Mouse (Mus musculus) c-Kit-positive CD71-positive TER-119-positive erythroid progenitor cells, embryonic 14.5 days (primary cell): ENCODE data around the gene Ppp1r13l.

Source experiments
- DNase-seq: peaks from one replicate; pipeline ENCODE4 v3.0.0-alpha.2; 2013; ENCODE audit warnings: low spot score

Ppp1r13l gene

GRCm38 (mm10) chr7:19368380-19368779, 8.8 kb downstream of the Ppp1r13l start:
- no peak for DNase-seq

- no peak for DNase-seq
These were observed 10.4 kb downstream of the Ppp1r13l start for GRCm38 (mm10) chr7:19369823-19370425.

GRCm38 (mm10) chr7:19373367-19373766, 13.8 kb downstream of the Ppp1r13l start:
- DNase-seq: no peak

- DNase-seq: no peak
These were observed 15.8 kb downstream of the Ppp1r13l start for GRCm38 (mm10) chr7:19375368-19375767.

GRCm38 (mm10) chr7:19376019-19376418, 16.5 kb downstream of the Ppp1r13l start:
- no peak for DNase-seq

GRCm38 (mm10) chr7:19378049-19378448, 18.5 kb downstream of the Ppp1r13l start:
- no peak for DNase-seq

GRCm38 (mm10) chr7:19381377-19382165, 22.0 kb downstream of the Ppp1r13l start, which contains the start of gene Ercc2:
TSS of gene Ercc2 (plus strand) at chr7:19382010.
- peak; percentile 99 for DNase-seq

- DNase-seq: no peak
These were observed 22.6 kb downstream of the Ppp1r13l start for GRCm38 (mm10) chr7:19382166-19382541.

- no peak for DNase-seq
These were observed 24.2 kb downstream of the Ppp1r13l start for GRCm38 (mm10) chr7:19383708-19384107.

GRCm38 (mm10) chr7:19388699-19389413, 29.3 kb downstream of the Ppp1r13l start:
- DNase-seq: no peak

- DNase-seq: no peak
These were observed 34.9 kb downstream of the Ppp1r13l start for GRCm38 (mm10) chr7:19394484-19394883.

- DNase-seq: no peak
These were observed 40.1 kb downstream of the Ppp1r13l start for GRCm38 (mm10) chr7:19399496-19400280.

- no peak for DNase-seq
These were observed 41.4 kb downstream of the Ppp1r13l start for GRCm38 (mm10) chr7:19400946-19401345.

- no peak for DNase-seq
These were observed 43.1 kb downstream of the Ppp1r13l start for GRCm38 (mm10) chr7:19402535-19403112.

GRCm38 (mm10) chr7:19403731-19404296, 44.3 kb downstream of the Ppp1r13l start, which contains the start of gene Klc3:
TSS of gene Klc3 (minus strand) at chr7:19404104.
- DNase-seq: peak; percentile 84

GRCm38 (mm10) chr7:19404476-19404875, 44.9 kb downstream of the Ppp1r13l start, which contains the start of gene Ckm:
TSS of gene Ckm (plus strand) at chr7:19404776.
- DNase-seq: no peak

- peak; percentile 79 for DNase-seq
These were observed 45.9 kb downstream of the Ppp1r13l start for GRCm38 (mm10) chr7:19405417-19405816.

GRCm38 (mm10) chr7:19409753-19410152, 50.2 kb downstream of the Ppp1r13l start:
- DNase-seq: no peak

GRCm38 (mm10) chr7:19410766-19411344, 51.3 kb downstream of the Ppp1r13l start:
- DNase-seq: no peak

GRCm38 (mm10) chr7:19411783-19412182, 52.2 kb downstream of the Ppp1r13l start:
- no peak for DNase-seq

- no peak for DNase-seq
These were observed 54.0 kb downstream of the Ppp1r13l start for GRCm38 (mm10) chr7:19413525-19413924.
